Mouse (Mus musculus): ENCODE measurements at regions not wholly inside any gene's neighbourhood (a gene's known extent, or its start where the extent isn't known, plus 50 kb on each side); places are given as distances from the start of the nearest gene placed in this dataset.

- DNase-seq (ENCODE audit: low spot score) = peak; percentile 54
Observed at GRCm38 (mm10) chr2:103848923-103849700, 51.7 kb upstream of the Caprin1 start.

- DNase-seq (ENCODE audit: low spot score) = no peak
Observed at GRCm38 (mm10) chr2:103849766-103850530, 52.5 kb upstream of the Caprin1 start.

GRCm38 (mm10) chr2:103850531-103850816 is 53.0 kb upstream of the Caprin1 start:
- DNase-seq (ENCODE audit: low spot score) = no peak

- no peak for DNase-seq (ENCODE audit: low spot score)
Observed at GRCm38 (mm10) chr2:103851171-103851570, 53.7 kb upstream of the Caprin1 start.

GRCm38 (mm10) chr2:103861226-103861625 is 63.8 kb upstream of the Caprin1 start:
- DNase-seq (ENCODE audit: low spot score) = no peak

GRCm38 (mm10) chr2:103864254-103864653 is 66.8 kb upstream of the Caprin1 start:
- no peak for DNase-seq (ENCODE audit: low spot score)

GRCm38 (mm10) chr2:103865319-103866171 is 68.1 kb upstream of the Caprin1 start:
- peak; percentile 28 for DNase-seq (ENCODE audit: low spot score)

GRCm38 (mm10) chr2:103867241-103867957 is 70.0 kb upstream of the Caprin1 start:
- DNase-seq (ENCODE audit: low spot score) = no peak

GRCm38 (mm10) chr2:103867958-103868330 is 70.5 kb upstream of the Caprin1 start:
- DNase-seq (ENCODE audit: low spot score) = no peak

GRCm38 (mm10) chr2:103868655-103869054 is 71.2 kb upstream of the Caprin1 start:
- DNase-seq (ENCODE audit: low spot score) = no peak

GRCm38 (mm10) chr2:103871522-103872276 is 74.2 kb upstream of the Caprin1 start:
- DNase-seq (ENCODE audit: low spot score) = peak; percentile 62

GRCm38 (mm10) chr2:103872277-103872636 is 74.8 kb upstream of the Caprin1 start:
- no peak for DNase-seq (ENCODE audit: low spot score)

- DNase-seq (ENCODE audit: low spot score) = no peak
Observed at GRCm38 (mm10) chr2:103873381-103873780, 75.9 kb upstream of the Caprin1 start.

- no peak for DNase-seq (ENCODE audit: low spot score)
Observed at GRCm38 (mm10) chr2:103874466-103874865, 77.0 kb upstream of the Caprin1 start.

- no peak for DNase-seq (ENCODE audit: low spot score)
Observed at GRCm38 (mm10) chr2:103875754-103876153, 78.3 kb upstream of the Caprin1 start.

GRCm38 (mm10) chr2:103876236-103876635 is 78.8 kb upstream of the Caprin1 start:
- DNase-seq (ENCODE audit: low spot score) = no peak

- DNase-seq (ENCODE audit: low spot score) = no peak
Observed at GRCm38 (mm10) chr2:103881026-103881763, 76.6 kb upstream of the Lmo2 start.

GRCm38 (mm10) chr2:103884926-103885325 is 72.9 kb upstream of the Lmo2 start:
- no peak for DNase-seq (ENCODE audit: low spot score)

GRCm38 (mm10) chr2:103888023-103888422 is 69.8 kb upstream of the Lmo2 start:
- DNase-seq (ENCODE audit: low spot score) = no peak

GRCm38 (mm10) chr2:103891240-103891767 is 66.5 kb upstream of the Lmo2 start:
- DNase-seq (ENCODE audit: low spot score) = no peak
